Mouse (Mus musculus) urinary bladder, adult 18-20 months (tissue): ENCODE results near the gene Hspa1a.
"Not testable (repeated sequence)": the region's sequence is repeated elsewhere in the genome, so short reads cannot be mapped to it uniquely, and the experiment has no call there.

Experiments used
- DNase-seq, 2 experiments: peaks; one replicate each; pipeline ENCODE4 v3.0.0; 2022; ENCODE audit warnings: low spot score in 2 of 2, mixed read lengths in 2 of 2

Gene Hspa1a

GRCm38 (mm10) chr17:34969822-34970221 lies 2.1 kb downstream of the Hspa1a start, which contains the start of gene Gm20481:
TSS of gene Gm20481 (plus strand) at chr17:34969912.
- not testable (repeated sequence) for DNase-seq

GRCm38 (mm10) chr17:34965627-34966026 lies 6.3 kb downstream of the Hspa1a start:
- peak in 1 of 2 experiments; percentile 25 for DNase-seq

GRCm38 (mm10) chr17:34964640-34965049 lies 7.3 kb downstream of the Hspa1a start:
- peak; percentile 20 to 53 for DNase-seq

- no peak for DNase-seq
Measured at GRCm38 (mm10) chr17:34962841-34963240, 9.1 kb downstream of the Hspa1a start.

- no peak for DNase-seq
Measured at GRCm38 (mm10) chr17:34962125-34962524, 9.8 kb downstream of the Hspa1a start.

- peak; percentile 23 to 65 for DNase-seq
Measured at GRCm38 (mm10) chr17:34960702-34961493, 11.1 kb downstream of the Hspa1a start.

GRCm38 (mm10) chr17:34959881-34960515 lies 12.0 kb downstream of the Hspa1a start:
- DNase-seq: peak; percentile 30 to 65

- peak; percentile 86 to 89 for DNase-seq
Measured at GRCm38 (mm10) chr17:34959130-34959778, 12.7 kb downstream of the Hspa1a start, which contains the start of gene Hspa1b. TSS of gene Hspa1b (minus strand) at chr17:34959238.

GRCm38 (mm10) chr17:34958734-34959129 lies 13.2 kb downstream of the Hspa1a start:
- DNase-seq: not testable (repeated sequence)

- peak in 1 of 2 experiments; percentile 33 for DNase-seq
Measured at GRCm38 (mm10) chr17:34957966-34958365, 14.0 kb downstream of the Hspa1a start.

GRCm38 (mm10) chr17:34957291-34957690 lies 14.7 kb downstream of the Hspa1a start:
- not testable (repeated sequence) for DNase-seq

- no peak for DNase-seq
Measured at GRCm38 (mm10) chr17:34956340-34956739, 15.6 kb downstream of the Hspa1a start.

GRCm38 (mm10) chr17:34955884-34956283 lies 16.1 kb downstream of the Hspa1a start:
- no peak for DNase-seq

GRCm38 (mm10) chr17:34954831-34955230 lies 17.1 kb downstream of the Hspa1a start:
- DNase-seq: no peak

GRCm38 (mm10) chr17:34953904-34954303 lies 18.1 kb downstream of the Hspa1a start:
- no peak for DNase-seq

- no peak for DNase-seq
Measured at GRCm38 (mm10) chr17:34953258-34953657, 18.7 kb downstream of the Hspa1a start.

- peak; percentile 64 to 69 for DNase-seq
Measured at GRCm38 (mm10) chr17:34952378-34953040, 19.4 kb downstream of the Hspa1a start.

- DNase-seq: no peak
Measured at GRCm38 (mm10) chr17:34951636-34952377, 20.1 kb downstream of the Hspa1a start.

GRCm38 (mm10) chr17:34950514-34951455 lies 21.2 kb downstream of the Hspa1a start:
- no peak for DNase-seq

- no peak for DNase-seq
Measured at GRCm38 (mm10) chr17:34949553-34949969, 22.4 kb downstream of the Hspa1a start.
